Mouse (Mus musculus): Measurements from ENCODE around the gene Igf2bp1. TPM values are rescaled to one million over a fixed set of nuclear protein-coding genes. Genes with fewer than 3 reads are reported as not detected.

Igf2bp1 gene
- polyA plus RNA-seq, 1 experiment from 2014 or later, result 17.2 TPM

GRCm38 (mm10) chr11:96038560-96038959 is 32.8 kb upstream of the Igf2bp1 start:
- Histone ChIP-seq H3K4me2 (ENCODE audit: low read length) (no peak overlapping the region), H3K4me3 (ENCODE audit: control insufficient read depth in 1 of 2, insufficient read depth in 1 of 2, low read depth in 1 of 2, low read length in 2 of 2) (no peak overlapping the region), H3K27me3 (ENCODE audit: control insufficient read depth, insufficient read depth, low read length) (no peaks in the 10 kb centered on the region), H3K36me3 (ENCODE audit: control insufficient read depth, insufficient read depth, low read length) (peaks cover 42% of the 10 kb centered on the region), H3K27ac (replicated peaks in 1 of 2; ENCODE audit: control insufficient read depth in 1 of 2, insufficient read depth in 1 of 2, low read depth in 2 of 2, low read length in 2 of 2) (no peak overlapping the region), H3K4me1 (ENCODE audit: control insufficient read depth in 2 of 2, insufficient read depth in 2 of 2, low read length in 2 of 2) (peaks cover 2 to 8% of the 10 kb centered on the region in 2 experiments), H3K9ac (ENCODE audit: low read length) (no peak overlapping the region), H3K9me3 (ENCODE audit: control insufficient read depth, low read length) (no peaks in the 10 kb centered on the region)
- no peak for ATAC-seq (ENCODE audit: insufficient number of reproducible peaks, insufficient read depth, low FRiP score, low read depth)
- WGBS, result 31% methylated on average over 1 of the region's 1 CpGs

- 78% methylated on average over 5 of the region's 5 CpGs for WGBS
- no peak for ATAC-seq (ENCODE audit: insufficient number of reproducible peaks, insufficient read depth, low FRiP score, low read depth)
- Histone ChIP-seq H3K27me3 (ENCODE audit: control insufficient read depth, insufficient read depth, low read length) (no peaks in the 10 kb centered on the region), H3K36me3 (ENCODE audit: control insufficient read depth, insufficient read depth, low read length) (peaks cover 33% of the 10 kb centered on the region), H3K27ac (replicated peaks in 1 of 2; ENCODE audit: control insufficient read depth in 1 of 2, insufficient read depth in 1 of 2, low read depth in 2 of 2, low read length in 2 of 2) (no peak overlapping the region), H3K9ac (ENCODE audit: low read length) (no peak overlapping the region), H3K4me1 (ENCODE audit: control insufficient read depth in 2 of 2, insufficient read depth in 2 of 2, low read length in 2 of 2) (peaks cover 2 to 8% of the 10 kb centered on the region in 2 experiments), H3K9me3 (ENCODE audit: control insufficient read depth, low read length) (no peaks in the 10 kb centered on the region), H3K4me2 (ENCODE audit: low read length) (no peak overlapping the region), H3K4me3 (ENCODE audit: control insufficient read depth in 1 of 2, insufficient read depth in 1 of 2, low read depth in 1 of 2, low read length in 2 of 2) (no peak overlapping the region)
Measured at GRCm38 (mm10) chr11:96037499-96037898, 31.8 kb upstream of the Igf2bp1 start.

- Histone ChIP-seq H3K4me3 (ENCODE audit: control insufficient read depth in 1 of 2, insufficient read depth in 1 of 2, low read depth in 1 of 2, low read length in 2 of 2) (peak overlapping the region; percentile 64 to 89), H3K27me3 (ENCODE audit: control insufficient read depth, insufficient read depth, low read length) (no peaks in the 10 kb centered on the region), H3K36me3 (ENCODE audit: control insufficient read depth, insufficient read depth, low read length) (peaks cover 18% of the 10 kb centered on the region), H3K4me1 (ENCODE audit: control insufficient read depth in 2 of 2, insufficient read depth in 2 of 2, low read length in 2 of 2) (peaks cover 2 to 8% of the 10 kb centered on the region in 2 experiments), H3K27ac (replicated peaks in 1 of 2; ENCODE audit: control insufficient read depth in 1 of 2, insufficient read depth in 1 of 2, low read depth in 2 of 2, low read length in 2 of 2) (peak overlapping the region in 1 of 2 experiments; percentile 68; a peak in 2 of 4 replicates), H3K9ac (ENCODE audit: low read length) (peak overlapping the region; percentile 85), H3K4me2 (ENCODE audit: low read length) (peak overlapping the region; percentile 90), H3K9me3 (ENCODE audit: control insufficient read depth, low read length) (no peaks in the 10 kb centered on the region)
- 6% methylated on average over 6 of the region's 6 CpGs for WGBS
- ATAC-seq (ENCODE audit: insufficient number of reproducible peaks, insufficient read depth, low FRiP score, low read depth), result no peak
Measured at GRCm38 (mm10) chr11:96035133-96035532, 29.4 kb upstream of the Igf2bp1 start.

GRCm38 (mm10) chr11:96034596-96035052 is 28.9 kb upstream of the Igf2bp1 start, which contains the start of gene Snf8:
Gene Snf8 (plus strand): TSS chr11:96034885.
- Histone ChIP-seq H3K36me3 (ENCODE audit: control insufficient read depth, insufficient read depth, low read length) (peaks cover 17% of the 10 kb centered on the region), H3K9ac (ENCODE audit: low read length) (peak within 1 kb of the TSS; percentile 85), H3K4me3 (ENCODE audit: control insufficient read depth in 1 of 2, insufficient read depth in 1 of 2, low read depth in 1 of 2, low read length in 2 of 2) (peak within 1 kb of the TSS; percentile 64 to 89), H3K4me1 (ENCODE audit: control insufficient read depth in 2 of 2, insufficient read depth in 2 of 2, low read length in 2 of 2) (peaks cover 2 to 8% of the 10 kb centered on the region in 2 experiments), H3K4me2 (ENCODE audit: low read length) (peak within 1 kb of the TSS; percentile 90), H3K27ac (replicated peaks in 1 of 2; ENCODE audit: control insufficient read depth in 1 of 2, insufficient read depth in 1 of 2, low read depth in 2 of 2, low read length in 2 of 2) (peak within 1 kb of the TSS; percentile 57 to 68), H3K9me3 (ENCODE audit: control insufficient read depth, low read length) (no peaks in the 10 kb centered on the region), H3K27me3 (ENCODE audit: control insufficient read depth, insufficient read depth, low read length) (no peaks in the 10 kb centered on the region)
- under 1% methylated on average over 28 of the region's 29 CpGs for WGBS
- peak; percentile 56; the same call in 1 of the 2 replicates for ATAC-seq (ENCODE audit: insufficient number of reproducible peaks, insufficient read depth, low FRiP score, low read depth)

- Histone ChIP-seq H3K4me3 (ENCODE audit: control insufficient read depth in 1 of 2, insufficient read depth in 1 of 2, low read depth in 1 of 2, low read length in 2 of 2) (peak overlapping the region; percentile 64 to 89), H3K36me3 (ENCODE audit: control insufficient read depth, insufficient read depth, low read length) (peaks cover 12% of the 10 kb centered on the region), H3K4me2 (ENCODE audit: low read length) (peak overlapping the region; percentile 90), H3K9ac (ENCODE audit: low read length) (peak overlapping the region; percentile 85), H3K4me1 (ENCODE audit: control insufficient read depth in 2 of 2, insufficient read depth in 2 of 2, low read length in 2 of 2) (peaks cover 2 to 8% of the 10 kb centered on the region in 2 experiments), H3K27me3 (ENCODE audit: control insufficient read depth, insufficient read depth, low read length) (no peaks in the 10 kb centered on the region), H3K9me3 (ENCODE audit: control insufficient read depth, low read length) (no peaks in the 10 kb centered on the region), H3K27ac (replicated peaks in 1 of 2; ENCODE audit: control insufficient read depth in 1 of 2, insufficient read depth in 1 of 2, low read depth in 2 of 2, low read length in 2 of 2) (0 out of 4 replicates have a peak overlapping the region, but pooled peaks of 1 of the 2 experiments have one; percentile 57)
- WGBS, result 48% methylated on average over 8 of the region's 8 CpGs
- no peak for ATAC-seq (ENCODE audit: insufficient number of reproducible peaks, insufficient read depth, low FRiP score, low read depth)
Measured at GRCm38 (mm10) chr11:96034116-96034515, 28.4 kb upstream of the Igf2bp1 start.

- WGBS, result 95% methylated on average over 2 of the region's 3 CpGs
- no peak overlapping the region for H3K4me3 ChIP-seq (ENCODE audit: control insufficient read depth in 1 of 2, insufficient read depth in 1 of 2, low read depth in 1 of 2, low read length in 2 of 2)
- no peaks in the 10 kb centered on the region for H3K27me3 ChIP-seq (ENCODE audit: control insufficient read depth, insufficient read depth, low read length)
- no peaks in the 10 kb centered on the region for H3K9me3 ChIP-seq (ENCODE audit: control insufficient read depth, low read length)
- peaks cover 4 to 8% of the 10 kb centered on the region in 2 experiments for H3K4me1 ChIP-seq (ENCODE audit: control insufficient read depth in 2 of 2, insufficient read depth in 2 of 2, low read length in 2 of 2)
- no peak overlapping the region for H3K9ac ChIP-seq (ENCODE audit: low read length)
- 0 out of 2 replicates have a peak, but pooled peaks cover 5% of the 10 kb centered on the region for H3K36me3 ChIP-seq (ENCODE audit: control insufficient read depth, insufficient read depth, low read length)
- ATAC-seq (ENCODE audit: insufficient number of reproducible peaks, insufficient read depth, low FRiP score, low read depth), result no peak
- no peak overlapping the region for H3K4me2 ChIP-seq (ENCODE audit: low read length)
- no peak overlapping the region for H3K27ac ChIP-seq (replicated peaks in 1 of 2; ENCODE audit: control insufficient read depth in 1 of 2, insufficient read depth in 1 of 2, low read depth in 2 of 2, low read length in 2 of 2)
Measured at GRCm38 (mm10) chr11:96033264-96033663, 27.5 kb upstream of the Igf2bp1 start.

- H3K4me3 ChIP-seq (ENCODE audit: control insufficient read depth in 1 of 2, insufficient read depth in 1 of 2, low read depth in 1 of 2, low read length in 2 of 2), result no peak overlapping the region
- H3K27ac ChIP-seq (replicated peaks in 1 of 2; ENCODE audit: control insufficient read depth in 1 of 2, insufficient read depth in 1 of 2, low read depth in 2 of 2, low read length in 2 of 2), result no peak overlapping the region
- no peaks in the 10 kb centered on the region for H3K9me3 ChIP-seq (ENCODE audit: control insufficient read depth, low read length)
- WGBS, result 72% methylated on average over 2 of the region's 2 CpGs
- H3K36me3 ChIP-seq (ENCODE audit: control insufficient read depth, insufficient read depth, low read length), result no peaks in the 10 kb centered on the region
- H3K9ac ChIP-seq (ENCODE audit: low read length), result no peak overlapping the region
- H3K4me1 ChIP-seq (ENCODE audit: control insufficient read depth in 2 of 2, insufficient read depth in 2 of 2, low read length in 2 of 2), result peaks cover 4 to 8% of the 10 kb centered on the region in 2 experiments
- no peak overlapping the region for H3K4me2 ChIP-seq (ENCODE audit: low read length)
- no peak for ATAC-seq (ENCODE audit: insufficient number of reproducible peaks, insufficient read depth, low FRiP score, low read depth)
- H3K27me3 ChIP-seq (ENCODE audit: control insufficient read depth, insufficient read depth, low read length), result no peaks in the 10 kb centered on the region
Measured at GRCm38 (mm10) chr11:96031701-96032100, 26.0 kb upstream of the Igf2bp1 start.

- H3K4me1 ChIP-seq (ENCODE audit: control insufficient read depth in 2 of 2, insufficient read depth in 2 of 2, low read length in 2 of 2), result peaks cover 4 to 5% of the 10 kb centered on the region in 2 experiments
- no peak overlapping the region for H3K4me3 ChIP-seq (ENCODE audit: control insufficient read depth in 1 of 2, insufficient read depth in 1 of 2, low read depth in 1 of 2, low read length in 2 of 2)
- ATAC-seq (ENCODE audit: insufficient number of reproducible peaks, insufficient read depth, low FRiP score, low read depth), result no peak
- no peaks in the 10 kb centered on the region for H3K27me3 ChIP-seq (ENCODE audit: control insufficient read depth, insufficient read depth, low read length)
- no peak overlapping the region for H3K4me2 ChIP-seq (ENCODE audit: low read length)
- no peak overlapping the region for H3K9ac ChIP-seq (ENCODE audit: low read length)
- no peaks in the 10 kb centered on the region for H3K36me3 ChIP-seq (ENCODE audit: control insufficient read depth, insufficient read depth, low read length)
- H3K9me3 ChIP-seq (ENCODE audit: control insufficient read depth, low read length), result no peaks in the 10 kb centered on the region
- 80% methylated on average over 3 of the region's 3 CpGs for WGBS
- no peak overlapping the region for H3K27ac ChIP-seq (replicated peaks in 1 of 2; ENCODE audit: control insufficient read depth in 1 of 2, insufficient read depth in 1 of 2, low read depth in 2 of 2, low read length in 2 of 2)
Measured at GRCm38 (mm10) chr11:96030571-96030970, 24.8 kb upstream of the Igf2bp1 start.
